Mouse (Mus musculus): ENCODE measurements around the gene Pcf11.

The Pcf11 gene

GRCm38 (mm10) chr7:92636295-92637011 lies 33.3 kb downstream of the Pcf11 start:
- no peak for DNase-seq

GRCm38 (mm10) chr7:92630167-92630566 lies 39.6 kb downstream of the Pcf11 start:
- peak; percentile 24 to 34 for DNase-seq

- DNase-seq: no peak
These were observed 45.2 kb downstream of the Pcf11 start for GRCm38 (mm10) chr7:92624488-92624887.

- DNase-seq: no peak
These were observed 58.9 kb downstream of the Pcf11 start for GRCm38 (mm10) chr7:92610830-92611229.

GRCm38 (mm10) chr7:92604961-92605360 lies 64.8 kb downstream of the Pcf11 start:
- no peak for DNase-seq

Data from cerebellum, postnatal 25 days (tissue).